Mouse (Mus musculus) megakaryocyte, embryonic 14.5 days (primary cell): ENCODE results near the gene Plch1.

Source experiments
- FLI1 ChIP-seq: IDR thresholded peaks from 2 replicates; pipeline ENCODE4 v1.6.1; 2012; ENCODE audit warnings: low read length, inconsistent platforms, mixed read lengths
- GATA1 ChIP-seq: IDR thresholded peaks from 3 replicates; pipeline ENCODE4 v1.6.1; 2012; ENCODE audit warnings: mixed read lengths, low read length, inconsistent platforms, borderline replicate concordance

DNA sequence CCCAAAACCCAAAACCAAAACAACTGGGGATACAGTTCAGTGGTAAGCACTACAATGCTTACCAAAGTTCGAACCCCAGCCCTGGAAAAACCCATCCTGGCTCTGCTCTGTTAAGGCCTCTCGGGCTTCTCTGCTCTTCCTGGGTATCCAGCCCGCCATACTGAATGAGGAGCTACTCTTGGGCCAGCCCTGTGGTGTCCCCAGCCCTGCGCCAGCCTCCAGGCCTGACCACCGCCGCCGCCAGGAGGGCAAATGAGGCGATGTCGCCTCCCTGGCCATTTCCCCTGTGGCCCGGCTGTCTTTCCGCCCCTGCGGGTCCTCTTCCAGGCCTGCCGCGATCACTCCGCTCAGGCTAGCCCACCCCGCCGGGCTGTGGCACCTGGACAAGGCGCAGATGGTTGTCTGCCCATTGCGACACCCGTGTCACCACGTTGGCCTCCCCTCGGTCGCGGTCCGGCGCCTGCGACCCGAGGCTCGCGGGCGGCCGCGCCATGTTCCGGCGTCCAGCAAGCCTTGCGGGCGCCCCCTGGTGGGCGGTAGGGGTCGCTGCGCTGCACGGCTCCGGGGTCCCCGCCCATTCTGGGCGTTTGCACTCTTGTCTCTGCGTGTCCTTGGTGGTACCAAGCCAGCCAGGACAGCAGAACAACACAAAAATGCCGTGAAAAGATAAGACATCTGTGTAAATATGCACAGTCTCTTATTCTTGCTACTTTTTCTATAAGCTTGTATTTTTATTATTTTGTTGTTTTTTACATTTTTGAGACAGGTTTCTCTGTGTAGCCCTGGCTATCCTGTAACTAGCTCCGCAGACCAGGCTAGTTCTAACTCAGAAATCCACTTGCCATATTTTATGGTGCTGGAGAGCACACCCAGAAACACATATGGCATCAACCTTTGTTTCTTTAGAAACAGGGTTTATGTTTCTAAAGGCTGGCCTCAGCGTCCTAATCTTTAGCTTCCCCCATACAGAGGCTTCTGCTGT lies 29.9 kb upstream of the Plch1 start, which contains the start of gene E130311K13Rik:
- TF ChIP-seq GATA1 = no peak
- TF ChIP-seq FLI1 = no peak
